Mouse (Mus musculus) R1 (cell line): ENCODE data around the gene Fbl.
"Not testable (repeated sequence)": the region's sequence is repeated elsewhere in the genome, so short reads cannot be mapped to it uniquely, and the experiment has no call there.

ENCODE experiments used
- DNase-seq: peaks from one replicate; pipeline ENCODE4 v3.0.0-alpha.2; 2018; ENCODE audit warnings: low read depth, low spot score

The Fbl gene

GRCm38 (mm10) chr7:28169489-28170422 is at the start of gene Fbl:
Gene Fbl (plus strand): TSS chr7:28169710.
- DNase-seq: peak; percentile 95

GRCm38 (mm10) chr7:28129166-28129565 is 40.3 kb upstream of the Fbl start, which contains the start of gene 9530053A07Rik:
Gene 9530053A07Rik (plus strand): TSS chr7:28129466.
- no peak for DNase-seq

- DNase-seq: peak; percentile 76
Measured at GRCm38 (mm10) chr7:28137613-28138012, 31.9 kb upstream of the Fbl start.

GRCm38 (mm10) chr7:28148263-28148662 is 21.2 kb upstream of the Fbl start:
- DNase-seq: peak; percentile 81

GRCm38 (mm10) chr7:28149841-28150240 is 19.7 kb upstream of the Fbl start:
- no peak for DNase-seq

- DNase-seq: peak; percentile 61
Measured at GRCm38 (mm10) chr7:28151584-28152221, 17.8 kb upstream of the Fbl start.

GRCm38 (mm10) chr7:28153595-28153994 is 15.9 kb upstream of the Fbl start:
- not testable (repeated sequence) for DNase-seq

GRCm38 (mm10) chr7:28159292-28159691 is 10.2 kb upstream of the Fbl start:
- no peak for DNase-seq

- no peak for DNase-seq
Measured at GRCm38 (mm10) chr7:28159893-28160292, 9.6 kb upstream of the Fbl start.

GRCm38 (mm10) chr7:28161163-28161749 is 8.3 kb upstream of the Fbl start:
- DNase-seq: peak; percentile 56

- peak; percentile 74 for DNase-seq
Measured at GRCm38 (mm10) chr7:28165406-28165805, 4.1 kb upstream of the Fbl start.

GRCm38 (mm10) chr7:28168320-28169115 is 992 bp upstream of the Fbl start:
- peak; percentile 88 for DNase-seq

- DNase-seq: no peak
Measured at GRCm38 (mm10) chr7:28175358-28175757, 5.8 kb downstream of the Fbl start.

- peak; percentile 99 for DNase-seq
Measured at GRCm38 (mm10) chr7:28179228-28179627, 9.7 kb downstream of the Fbl start, which contains the start of gene Dyrk1b. Gene Dyrk1b (plus strand): TSS chr7:28179469.

GRCm38 (mm10) chr7:28179741-28180377 is 10.3 kb downstream of the Fbl start:
- DNase-seq: peak; percentile 97

GRCm38 (mm10) chr7:28180890-28181289 is 11.4 kb downstream of the Fbl start:
- DNase-seq: no peak

- DNase-seq: no peak
Measured at GRCm38 (mm10) chr7:28181376-28181775, 11.9 kb downstream of the Fbl start.

- DNase-seq: no peak
Measured at GRCm38 (mm10) chr7:28182320-28182719, 12.8 kb downstream of the Fbl start.

- DNase-seq: peak; percentile 14
Measured at GRCm38 (mm10) chr7:28185884-28186283, 16.4 kb downstream of the Fbl start.

GRCm38 (mm10) chr7:28186631-28187030 is 17.1 kb downstream of the Fbl start:
- no peak for DNase-seq

- DNase-seq: no peak
Measured at GRCm38 (mm10) chr7:28191489-28191888, 22.0 kb downstream of the Fbl start.
